Mouse (Mus musculus) midbrain, postnatal 0 days (tissue): ENCODE data around the gene Pdzd2. TPM values are rescaled to one million over a fixed set of nuclear protein-coding genes. Genes with fewer than 3 reads are reported as not detected.

Experiments
- ATAC-seq: fragments of 200-750 bp; cut with Nextera tagmentation; 2 replicates; pipeline ENCODE4 v1.8.0; 2017; ENCODE audit warnings: moderate number of reproducible peaks, mild to moderate bottlenecking, moderate TSS enrichment, moderate library complexity; ENCODE audit not compliant: low FRiP score
- DNase-seq: peaks from one replicate; pipeline ENCODE4 v3.0.0-alpha.2; 2015; ENCODE audit warnings: low spot score
- H3K27ac ChIP-seq: fragments of 300-500 bp; sonication (generic); 2 replicates; pipeline ENCODE4 v1.5.1; 2014; ENCODE audit warnings: low read depth, mild to moderate bottlenecking, low read length, mixed read lengths
- H3K27me3 ChIP-seq: fragments of 300-500 bp; sonication (generic); 2 replicates; pipeline ENCODE4 v1.6.1; 2014; ENCODE audit warnings: low read length, control low read depth, mixed read lengths; ENCODE audit not compliant: insufficient read depth
- H3K36me3 ChIP-seq: fragments of 300-500 bp; sonication (generic); 2 replicates; pipeline ENCODE4 v1.6.1; 2014; ENCODE audit warnings: low read length, control low read depth, mixed read lengths; ENCODE audit not compliant: insufficient read depth
- H3K4me1 ChIP-seq: fragments of 300-500 bp; sonication (generic); 2 replicates; pipeline ENCODE4 v1.6.1; 2014; ENCODE audit warnings: mild to moderate bottlenecking, control low read depth, antibody characterized with exemption, low read length, mixed read lengths; ENCODE audit not compliant: insufficient read depth
- H3K4me2 ChIP-seq: fragments of 300-500 bp; sonication (generic); 2 replicates; pipeline ENCODE4 v1.6.1; 2014; ENCODE audit warnings: low read depth, mild to moderate bottlenecking, low read length, mixed read lengths; ENCODE audit not compliant: poor library complexity, severe bottlenecking
- H3K4me3 ChIP-seq: fragments of 300-500 bp; sonication (generic); 2 replicates; pipeline ENCODE4 v1.5.1; 2014; ENCODE audit warnings: low read depth, mild to moderate bottlenecking, low read length, moderate library complexity
- H3K9ac ChIP-seq: fragments of 300-500 bp; sonication (generic); replicated peaks from 2 replicates; pipeline ENCODE4 v1.6.1; 2014; ENCODE audit warnings: mild to moderate bottlenecking, low read length, moderate library complexity, mixed read lengths; ENCODE audit not compliant: poor library complexity, severe bottlenecking
- H3K9me3 ChIP-seq: fragments of 300-500 bp; sonication (generic); 2 replicates; pipeline ENCODE4 v1.6.1; 2016; ENCODE audit warnings: low read length, control low read depth
- CTCF ChIP-seq: IDR thresholded peaks from 2 replicates; pipeline ENCODE4 v1.5.1; 2016; ENCODE audit warnings: antibody characterized with exemption, mild to moderate bottlenecking
- WGBS: fragments of 180-500 bp; shearing (Covaris S2); extraction: QIAGEN DNeasy Blood & Tissue Kit; methylation state at CpG from one replicate; pipeline ENCODE4 v1.1.7; 2014; 5-methylcytosine and 5-hydroxymethylcytosine counted together
- polyA plus RNA-seq: library from polyadenylated mRNA; unstranded; fragments of >200 nt; fragmentation: Nextera tagmentation; extraction: Ambion mirVana; gene quantifications from 2 replicates; pipeline ENCODE4 v1.2.1, GENCODE M21; 2015
- total RNA-seq: library from RNA; depleted of rRNA; stranded (reverse); fragments of >200 nt; gene quantifications from 2 replicates; pipeline ENCODE4 v1.2.3, GENCODE M21; 2014

Gene Pdzd2
- total and polyA plus RNA-seq, 2 experiments from 2014 or later = 15.8 to 29.8 TPM

GRCm38 (mm10) chr15:12640755-12641154 is 99.0 kb downstream of the Pdzd2 start:
- Histone ChIP-seq H3K27ac (no peak overlapping the region), H3K9ac (no peak overlapping the region), H3K36me3 (no peaks in the 10 kb centered on the region), H3K4me3 (no peak overlapping the region), H3K27me3 (no peaks in the 10 kb centered on the region), H3K4me1 (no peaks in the 10 kb centered on the region), H3K9me3 (no peaks in the 10 kb centered on the region), H3K4me2 (no peak overlapping the region)
- no peak for TF ChIP-seq CTCF
- ATAC-seq (no peak), DNase-seq (no peak)
- WGBS = 76% methylated on average over 7 of the region's 7 CpGs

GRCm38 (mm10) chr15:12639776-12640175 is 99.9 kb downstream of the Pdzd2 start:
- no peak for DNase-seq
- TF ChIP-seq CTCF = no peak
- no peaks in the 10 kb centered on the region for H3K27me3 ChIP-seq
- no peaks in the 10 kb centered on the region for H3K4me1 ChIP-seq
- H3K4me2 ChIP-seq = no peak overlapping the region
- no peaks in the 10 kb centered on the region for H3K9me3 ChIP-seq
- H3K9ac ChIP-seq = no peak overlapping the region
- no peaks in the 10 kb centered on the region for H3K36me3 ChIP-seq
- 90% methylated on average over 3 of the region's 3 CpGs for WGBS
- no peak overlapping the region for H3K4me3 ChIP-seq
- no peak for ATAC-seq
- H3K27ac ChIP-seq = no peak overlapping the region

- H3K9me3 ChIP-seq = no peaks in the 10 kb centered on the region
- no peak for ATAC-seq
- 91% methylated on average over 8 of the region's 8 CpGs for WGBS
Measured at GRCm38 (mm10) chr15:12639181-12639580, 100.5 kb downstream of the Pdzd2 start.

GRCm38 (mm10) chr15:12638370-12639030 is 101.2 kb downstream of the Pdzd2 start:
- H3K36me3 ChIP-seq = no peaks in the 10 kb centered on the region
- no peaks in the 10 kb centered on the region for H3K4me1 ChIP-seq
- DNase-seq = no peak
- H3K4me2 ChIP-seq = no peak overlapping the region
- H3K4me3 ChIP-seq = no peak overlapping the region
- 81% methylated on average over 14 of the region's 14 CpGs for WGBS
- no peaks in the 10 kb centered on the region for H3K9me3 ChIP-seq
- no peak overlapping the region for H3K27ac ChIP-seq
- no peak for ATAC-seq
- no peaks in the 10 kb centered on the region for H3K27me3 ChIP-seq
- no peak for TF ChIP-seq CTCF
- H3K9ac ChIP-seq = no peak overlapping the region

More at GRCm38 (mm10) chr15:12639181-12639580, 100.5 kb downstream of the Pdzd2 start:
- H3K9ac ChIP-seq = no peak overlapping the region
- no peaks in the 10 kb centered on the region for H3K4me1 ChIP-seq
- TF ChIP-seq CTCF = no peak
- no peaks in the 10 kb centered on the region for H3K27me3 ChIP-seq
- H3K4me3 ChIP-seq = no peak overlapping the region
- H3K27ac ChIP-seq = no peak overlapping the region
- no peak for DNase-seq
- no peaks in the 10 kb centered on the region for H3K36me3 ChIP-seq
- no peak overlapping the region for H3K4me2 ChIP-seq

- H3K9me3 ChIP-seq = no peaks in the 10 kb centered on the region
- H3K4me2 ChIP-seq = no peak overlapping the region
- DNase-seq (no peak), ATAC-seq (no peak)
- 97% methylated on average over 8 of the region's 8 CpGs for WGBS
- H3K4me3 ChIP-seq = no peak overlapping the region
- no peaks in the 10 kb centered on the region for H3K4me1 ChIP-seq
- no peak overlapping the region for H3K27ac ChIP-seq
- H3K9ac ChIP-seq = no peak overlapping the region
- no peak for TF ChIP-seq CTCF
- H3K36me3 ChIP-seq = no peaks in the 10 kb centered on the region
- no peaks in the 10 kb centered on the region for H3K27me3 ChIP-seq
Measured at GRCm38 (mm10) chr15:12637511-12637910, 102.2 kb downstream of the Pdzd2 start.

- ATAC-seq = no peak
- no peak for DNase-seq
- WGBS = 88% methylated on average over 5 of the region's 5 CpGs
- Histone ChIP-seq H3K4me2 (no peak overlapping the region), H3K27me3 (no peaks in the 10 kb centered on the region), H3K4me1 (no peaks in the 10 kb centered on the region), H3K9me3 (no peaks in the 10 kb centered on the region), H3K9ac (no peak overlapping the region), H3K36me3 (no peaks in the 10 kb centered on the region), H3K27ac (no peak overlapping the region), H3K4me3 (no peak overlapping the region)
- no peak for TF ChIP-seq CTCF
Measured at GRCm38 (mm10) chr15:12636386-12636785, 103.3 kb downstream of the Pdzd2 start.
